Mouse (Mus musculus) embryonic facial prominence, embryonic 14.5 days (tissue): ENCODE data around the gene Mettl27. TPM values are rescaled to one million over a fixed set of nuclear protein-coding genes. Genes with fewer than 3 reads are reported as not detected.
"Not testable (repeated sequence)": the region's sequence is repeated elsewhere in the genome, so short reads cannot be mapped to it uniquely, and the experiment has no call there.

Source experiments
- ATAC-seq: fragments of 200-750 bp; cut with Nextera tagmentation; 2 replicates; pipeline ENCODE4 v1.8.0; 2017; ENCODE audit warnings: low read depth, moderate number of reproducible peaks, moderate TSS enrichment
- DNase-seq: peaks from one replicate; pipeline ENCODE4 v3.0.0-alpha.2; 2015; ENCODE audit warnings: low spot score
- H3K27ac ChIP-seq: fragments of 300-500 bp; sonication (generic); replicated peaks from 2 replicates; pipeline ENCODE4 v1.5.1; 2014; ENCODE audit warnings: low read depth, mild to moderate bottlenecking, low read length, moderate library complexity
- H3K27me3 ChIP-seq: fragments of 300-500 bp; sonication (generic); replicated peaks from 2 replicates; pipeline ENCODE4 v1.6.1; 2014; ENCODE audit warnings: low read length; ENCODE audit not compliant: control insufficient read depth, insufficient read depth
- H3K36me3 ChIP-seq: fragments of 300-500 bp; sonication (generic); 2 replicates; pipeline ENCODE4 v1.6.1; 2014; ENCODE audit warnings: low read length, mixed read lengths; ENCODE audit not compliant: control insufficient read depth, insufficient read depth
- H3K4me1 ChIP-seq: fragments of 300-500 bp; sonication (generic); 2 replicates; pipeline ENCODE4 v1.6.1; 2014; ENCODE audit warnings: antibody characterized with exemption, low read length; ENCODE audit not compliant: control insufficient read depth, insufficient read depth
- H3K4me2 ChIP-seq: fragments of 300-500 bp; sonication (generic); 2 replicates; pipeline ENCODE4 v1.6.1; 2014; ENCODE audit warnings: low read depth, mild to moderate bottlenecking, low read length, moderate library complexity, mixed read lengths
- H3K4me3 ChIP-seq: fragments of 300-500 bp; sonication (generic); 2 replicates; pipeline ENCODE4 v1.5.1; 2014; ENCODE audit warnings: low read depth, mild to moderate bottlenecking, low read length
- H3K9ac ChIP-seq: fragments of 300-500 bp; sonication (generic); 2 replicates; pipeline ENCODE4 v1.6.1; 2014; ENCODE audit warnings: low read depth, mild to moderate bottlenecking, low read length, moderate library complexity, mixed read lengths
- H3K9me3 ChIP-seq: fragments of 300-500 bp; sonication (generic); 2 replicates; pipeline ENCODE4 v1.6.1; 2016; ENCODE audit warnings: low read length; ENCODE audit not compliant: control insufficient read depth
- WGBS: fragments of 180-500 bp; shearing (Covaris S2); extraction: QIAGEN DNeasy Blood & Tissue Kit; methylation state at CpG from one replicate; pipeline ENCODE4 v1.1.7; 2014; 5-methylcytosine and 5-hydroxymethylcytosine counted together
- polyA plus RNA-seq: library from polyadenylated mRNA; unstranded; fragments of >200 nt; fragmentation: Nextera tagmentation; extraction: Ambion mirVana; gene quantifications from 2 replicates; pipeline ENCODE4 v1.2.1, GENCODE M21; 2014

Mettl27 gene
- polyA plus RNA-seq, 1 experiment from 2014 or later, result 10.6 TPM

GRCm38 (mm10) chr5:134929988-134930387 is 2.2 kb upstream of the Mettl27 start:
- no peak overlapping the region for H3K9ac ChIP-seq
- no peaks in the 10 kb centered on the region for H3K9me3 ChIP-seq
- 87% methylated on average over 2 of the region's 2 CpGs for WGBS
- H3K27ac ChIP-seq, result no peak overlapping the region
- no peak for DNase-seq
- H3K4me2 ChIP-seq, result no peak overlapping the region
- no peak overlapping the region for H3K4me3 ChIP-seq
- no peaks in the 10 kb centered on the region for H3K27me3 ChIP-seq
- no peak for ATAC-seq
- H3K36me3 ChIP-seq, result 0 out of 2 replicates have a peak, but pooled peaks cover 5% of the 10 kb centered on the region
- H3K4me1 ChIP-seq, result no peaks in the 10 kb centered on the region

DNA sequence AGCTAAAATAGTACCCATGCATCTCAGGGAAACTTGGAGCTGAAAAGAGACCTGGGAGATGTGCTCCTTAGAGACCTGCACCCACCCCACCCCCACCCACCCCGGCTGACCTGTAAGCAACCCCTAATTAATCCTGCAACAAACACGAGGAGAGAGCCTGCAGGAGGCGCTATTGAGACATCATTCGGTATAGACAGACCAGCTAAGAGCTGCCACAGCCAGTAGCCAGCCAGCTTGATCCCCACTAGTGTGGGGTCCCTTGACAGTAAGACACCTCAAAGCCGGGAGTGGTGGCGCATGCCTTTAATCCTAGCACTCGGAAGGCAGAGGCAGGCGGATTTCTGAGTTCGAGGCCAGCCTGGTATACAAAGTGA is 722 bp downstream of the Mettl27 start:
- H3K4me2 ChIP-seq, result peak overlapping the region; percentile 96
- ATAC-seq (peak; percentile 17; the same call in 1 of the 2 replicates), DNase-seq (peak; percentile 79)
- no peaks in the 10 kb centered on the region for H3K9me3 ChIP-seq
- peak overlapping the region; percentile 65 for H3K4me3 ChIP-seq
- no peaks in the 10 kb centered on the region for H3K27me3 ChIP-seq
- 46% methylated on average over 9 of the region's 9 CpGs for WGBS
- H3K9ac ChIP-seq, result peak overlapping the region; percentile 85
- H3K27ac ChIP-seq, result no peak overlapping the region; the same call in 1 of the 2 replicates
- no peaks in the 10 kb centered on the region for H3K4me1 ChIP-seq
- 0 out of 2 replicates have a peak, but pooled peaks cover 5% of the 10 kb centered on the region for H3K36me3 ChIP-seq

DNA sequence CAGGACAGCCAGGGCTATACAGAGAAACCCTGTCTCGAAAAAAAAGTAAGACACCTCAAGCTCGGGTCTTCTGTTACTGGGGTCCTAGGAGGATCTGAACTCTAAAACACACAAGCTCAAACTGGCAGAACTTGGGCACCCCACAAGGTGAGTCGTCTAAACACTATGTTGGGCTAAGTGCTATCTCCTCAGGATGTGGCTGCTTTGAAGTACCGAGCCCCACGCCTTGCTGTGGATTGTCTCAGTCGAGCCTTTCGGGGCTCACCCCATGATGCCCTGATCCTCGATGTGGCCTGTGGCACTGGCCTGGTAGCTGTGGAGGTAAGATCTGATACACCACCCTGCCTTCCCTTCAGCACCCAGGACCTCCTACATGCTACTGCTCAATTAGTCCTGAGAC is 1.1 kb downstream of the Mettl27 start:
- no peak for DNase-seq
- no peak overlapping the region for H3K4me3 ChIP-seq
- peak overlapping the region; percentile 96; the same call in 1 of the 2 replicates for H3K4me2 ChIP-seq

GRCm38 (mm10) chr5:134933686-134934085 is 1.5 kb downstream of the Mettl27 start:
- ATAC-seq, H3K27me3 ChIP-seq, H3K9ac ChIP-seq, H3K9me3 ChIP-seq, H3K36me3 ChIP-seq, H3K4me1 ChIP-seq, DNase-seq, H3K27ac ChIP-seq, H3K4me3 ChIP-seq, H3K4me2 ChIP-seq: not testable (repeated sequence)
- WGBS, result 87% methylated on average over 5 of the region's 5 CpGs

More for the DNA sequence above, 1.1 kb downstream of the Mettl27 start:
- Histone ChIP-seq H3K36me3 (0 out of 2 replicates have a peak, but pooled peaks cover 5% of the 10 kb centered on the region), H3K9me3 (no peaks in the 10 kb centered on the region), H3K4me1 (no peaks in the 10 kb centered on the region), H3K27me3 (no peaks in the 10 kb centered on the region), H3K27ac (no peak overlapping the region), H3K9ac (no peak overlapping the region)
- WGBS, result 91% methylated on average over 8 of the region's 8 CpGs
- no peak for ATAC-seq

DNA sequence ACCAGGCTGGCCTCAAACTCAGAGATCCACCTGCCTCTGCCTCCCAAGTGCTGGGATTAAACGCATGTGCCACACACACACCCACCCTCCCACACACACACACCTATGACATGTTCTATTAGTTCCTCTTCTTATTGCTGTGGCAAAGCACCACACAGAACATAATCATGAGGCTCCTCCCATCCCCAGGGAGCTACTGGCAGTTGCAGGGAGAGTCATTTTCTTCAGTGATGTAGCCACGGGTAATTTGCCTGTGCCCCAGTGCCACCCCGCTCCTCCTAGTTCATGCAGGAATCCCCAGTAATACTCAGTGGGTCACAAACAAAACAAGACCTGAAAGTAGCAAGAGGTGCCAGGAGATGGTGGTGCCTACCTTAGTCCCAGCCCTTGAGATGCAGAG is 2.5 kb downstream of the Mettl27 start:
- Histone ChIP-seq H3K4me1 (no peaks in the 10 kb centered on the region), H3K9me3 (no peaks in the 10 kb centered on the region), H3K4me2 (no peak overlapping the region), H3K27ac (no peak overlapping the region), H3K9ac (no peak overlapping the region), H3K27me3 (no peaks in the 10 kb centered on the region), H3K36me3 (0 out of 2 replicates have a peak, but pooled peaks cover 5% of the 10 kb centered on the region), H3K4me3 (no peak overlapping the region)
- no peak for ATAC-seq
- DNase-seq, result no peak
- WGBS, result 91% methylated on average over 3 of the region's 3 CpGs

GRCm38 (mm10) chr5:134936051-134936450 is 3.9 kb downstream of the Mettl27 start:
- ATAC-seq, result no peak
- WGBS, result 90% methylated on average over 6 of the region's 6 CpGs

DNA sequence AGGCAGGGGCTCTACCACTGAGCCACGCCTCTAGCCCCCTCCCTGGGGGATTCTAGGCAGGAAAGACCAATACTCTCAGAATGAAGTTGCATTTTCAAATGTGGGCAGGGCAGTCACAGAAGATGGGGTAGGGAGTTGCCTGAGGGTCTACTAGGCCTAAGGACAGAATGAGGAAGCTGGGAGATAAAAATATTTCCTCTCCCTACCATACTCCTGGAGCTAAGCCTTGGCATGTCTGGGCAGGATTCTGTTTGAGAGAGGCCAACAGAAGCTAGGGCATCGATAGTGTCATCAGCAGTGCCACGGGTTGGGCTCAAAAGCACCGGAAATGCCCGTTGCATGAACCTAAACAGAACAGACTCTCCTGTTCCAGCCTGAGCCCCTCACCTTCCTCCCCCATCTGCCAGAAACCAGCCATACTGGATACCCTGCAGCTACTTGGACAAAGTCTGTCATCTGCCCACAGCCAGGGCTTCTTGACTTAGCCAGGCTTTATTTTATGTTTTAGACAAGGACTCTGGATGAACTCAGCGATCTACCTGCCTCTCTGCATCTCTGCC is 4.5 kb downstream of the Mettl27 start:
- peak; percentile 50 for DNase-seq
- WGBS, result 81% methylated on average over 6 of the region's 6 CpGs
- H3K9me3 ChIP-seq, result no peaks in the 10 kb centered on the region

More at GRCm38 (mm10) chr5:134936051-134936450, 3.9 kb downstream of the Mettl27 start:
- Histone ChIP-seq H3K4me2 (no peak overlapping the region), H3K4me1 (no peaks in the 10 kb centered on the region), H3K27me3 (no peaks in the 10 kb centered on the region), H3K27ac (no peak overlapping the region), H3K4me3 (no peak overlapping the region), H3K9ac (no peak overlapping the region), H3K36me3 (0 out of 2 replicates have a peak, but pooled peaks cover 5% of the 10 kb centered on the region), H3K9me3 (no peaks in the 10 kb centered on the region)
- no peak for DNase-seq

DNA sequence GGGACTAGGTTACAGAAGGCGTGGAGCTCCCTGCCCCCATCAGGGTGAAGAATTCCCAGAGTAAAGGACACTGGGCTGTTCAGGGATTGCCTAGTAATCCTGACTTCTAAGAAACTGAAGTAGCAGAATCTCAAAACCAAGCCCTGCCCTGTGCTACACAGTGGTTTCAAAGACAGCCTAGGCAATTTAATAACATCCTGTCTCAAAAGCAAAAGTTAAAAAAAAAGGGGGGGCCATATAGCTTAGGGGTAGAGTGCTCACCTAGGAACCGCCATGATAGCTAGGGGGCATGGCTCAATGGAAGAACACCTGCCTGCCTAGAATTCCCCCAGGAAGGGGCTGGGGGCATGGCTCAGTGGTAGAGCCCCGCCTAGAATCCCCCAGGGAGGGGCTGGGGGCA is 6.9 kb downstream of the Mettl27 start:
- Histone ChIP-seq H3K27me3 (no peaks in the 10 kb centered on the region), H3K9ac (no peak overlapping the region), H3K4me1 (no peaks in the 10 kb centered on the region), H3K36me3 (0 out of 2 replicates have a peak, but pooled peaks cover 4% of the 10 kb centered on the region), H3K4me2 (no peak overlapping the region), H3K27ac (no peak overlapping the region), H3K9me3 (no peaks in the 10 kb centered on the region), H3K4me3 (no peak overlapping the region)
- ATAC-seq (no peak), DNase-seq (no peak)
- 79% methylated on average over 3 of the region's 3 CpGs for WGBS

More for the DNA sequence above, 4.5 kb downstream of the Mettl27 start:
- H3K4me1 ChIP-seq, result no peaks in the 10 kb centered on the region
- no peak overlapping the region for H3K4me2 ChIP-seq
- 0 out of 2 replicates have a peak, but pooled peaks cover 5% of the 10 kb centered on the region for H3K36me3 ChIP-seq
- no peak for ATAC-seq
- no peak overlapping the region for H3K9ac ChIP-seq
- no peaks in the 10 kb centered on the region for H3K27me3 ChIP-seq
- H3K27ac ChIP-seq, result no peak overlapping the region
- H3K4me3 ChIP-seq, result no peak overlapping the region

DNA sequence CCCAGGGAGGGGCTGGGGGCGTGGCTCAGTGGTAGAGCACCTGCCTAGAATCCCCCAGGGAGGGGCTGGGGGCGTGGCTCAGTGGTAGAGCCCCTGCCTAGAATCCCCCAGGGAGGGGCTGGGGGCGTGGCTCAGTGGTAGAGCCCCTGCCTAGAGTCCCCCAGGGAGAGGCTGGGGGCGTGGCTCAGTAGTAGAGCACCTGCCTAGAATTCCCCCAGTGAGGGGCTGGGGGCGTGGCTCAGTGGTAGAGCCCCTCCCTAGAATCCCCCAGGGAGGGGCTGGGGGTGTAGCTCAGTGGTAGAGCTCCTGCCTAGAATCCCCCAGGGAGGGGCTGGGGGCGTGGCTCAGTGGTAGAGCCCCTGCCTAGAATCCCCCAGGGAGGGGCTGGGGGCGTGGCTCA is 7.4 kb downstream of the Mettl27 start:
- not testable (repeated sequence) for H3K27me3 ChIP-seq, H3K4me2 ChIP-seq, H3K9me3 ChIP-seq, H3K4me1 ChIP-seq, H3K9ac ChIP-seq, H3K36me3 ChIP-seq, DNase-seq, ATAC-seq, H3K27ac ChIP-seq, H3K4me3 ChIP-seq
- no CpG with 5 or more reads among the region's 7 CpGs for whole genome bisulfite sequencing
